Mouse (Mus musculus) midbrain, embryonic 14.5 days (tissue): ENCODE data around the gene Cntrl. TPM values are rescaled to one million over a fixed set of nuclear protein-coding genes. Genes with fewer than 3 reads are reported as not detected.

ENCODE experiments used
- ATAC-seq: fragments of 200-750 bp; cut with Nextera tagmentation; 2 replicates; pipeline ENCODE4 v1.8.0; 2017; ENCODE audit warnings: moderate number of reproducible peaks, moderate library complexity; ENCODE audit not compliant: low FRiP score, low TSS enrichment
- DNase-seq: peaks from one replicate; pipeline ENCODE4 v3.0.0-alpha.2; 2015
- H3K27ac ChIP-seq: fragments of 300-500 bp; sonication (generic); replicated peaks from 2 replicates; pipeline ENCODE4 v1.5.1; 2014; ENCODE audit warnings: mild to moderate bottlenecking, low read depth, low read length, moderate library complexity
- H3K27me3 ChIP-seq: fragments of 300-500 bp; sonication (generic); 2 replicates; pipeline ENCODE4 v1.6.1; 2014; ENCODE audit warnings: low read length, control low read depth, mixed read lengths; ENCODE audit not compliant: control insufficient read depth, insufficient read depth
- H3K36me3 ChIP-seq: fragments of 300-500 bp; sonication (generic); 2 replicates; pipeline ENCODE4 v1.6.1; 2014; ENCODE audit warnings: low read length, control low read depth; ENCODE audit not compliant: control insufficient read depth, insufficient read depth
- H3K4me1 ChIP-seq: fragments of 300-500 bp; sonication (generic); 2 replicates; pipeline ENCODE4 v1.6.1; 2014; ENCODE audit warnings: mild to moderate bottlenecking, antibody characterized with exemption, low read length, control low read depth; ENCODE audit not compliant: control insufficient read depth, insufficient read depth
- H3K4me2 ChIP-seq: fragments of 300-500 bp; sonication (generic); 2 replicates; pipeline ENCODE4 v1.6.1; 2014; ENCODE audit warnings: mild to moderate bottlenecking, low read length, moderate library complexity
- H3K4me3 ChIP-seq: fragments of 300-500 bp; sonication (generic); replicated peaks from 2 replicates; pipeline ENCODE4 v1.5.1; 2014; ENCODE audit warnings: low read depth, low read length
- H3K9ac ChIP-seq: fragments of 300-500 bp; sonication (generic); replicated peaks from 2 replicates; pipeline ENCODE4 v1.6.1; 2014; ENCODE audit warnings: mild to moderate bottlenecking, low read length, moderate library complexity
- H3K9me3 ChIP-seq: fragments of 300-500 bp; sonication (generic); 2 replicates; pipeline ENCODE4 v1.6.1; 2016; ENCODE audit warnings: low read length, control low read depth, mixed read lengths; ENCODE audit not compliant: control insufficient read depth
- WGBS: fragments of 180-500 bp; shearing (Covaris S2); extraction: QIAGEN DNeasy Blood & Tissue Kit; methylation state at CpG from one replicate; pipeline ENCODE4 v1.1.7; 2014; 5-methylcytosine and 5-hydroxymethylcytosine counted together
- polyA plus RNA-seq: library from polyadenylated mRNA; unstranded; fragments of >200 nt; fragmentation: Nextera tagmentation; extraction: Ambion mirVana; gene quantifications from 2 replicates; pipeline ENCODE4 v1.2.1, GENCODE M21; 2014

Gene Cntrl
- polyA plus RNA-seq, 1 experiment from 2014 or later: 13.8 TPM

GRCm38 (mm10) chr2:35104843-35105242 lies 4.4 kb upstream of the Cntrl start:
- Histone ChIP-seq H3K36me3 (no peaks in the 10 kb centered on the region), H3K9me3 (no peaks in the 10 kb centered on the region), H3K4me2 (no peak overlapping the region), H3K4me1 (no peaks in the 10 kb centered on the region), H3K4me3 (no peak overlapping the region), H3K9ac (no peak overlapping the region), H3K27me3 (no peaks in the 10 kb centered on the region), H3K27ac (no peak overlapping the region)
- ATAC-seq: no peak
- DNase-seq: no peak
- WGBS: 64% methylated on average over 3 of the region's 3 CpGs

GRCm38 (mm10) chr2:35107984-35108635 lies 1.2 kb upstream of the Cntrl start:
- Histone ChIP-seq H3K9ac (no peak overlapping the region), H3K9me3 (no peaks in the 10 kb centered on the region), H3K27ac (no peak overlapping the region), H3K36me3 (no peaks in the 10 kb centered on the region), H3K27me3 (no peaks in the 10 kb centered on the region), H3K4me1 (no peaks in the 10 kb centered on the region), H3K4me3 (peak overlapping the region; percentile 78; the same call in 1 of the 2 replicates), H3K4me2 (no peak overlapping the region)
- DNase-seq (peak; percentile 63), ATAC-seq (no peak)
- 54% methylated on average over 5 of the region's 5 CpGs for WGBS

GRCm38 (mm10) chr2:35108712-35109111 lies 580 bp upstream of the Cntrl start:
- Histone ChIP-seq H3K36me3 (no peaks in the 10 kb centered on the region), H3K27me3 (no peaks in the 10 kb centered on the region), H3K9me3 (no peaks in the 10 kb centered on the region), H3K4me1 (no peaks in the 10 kb centered on the region), H3K4me2 (peak overlapping the region; percentile 74), H3K27ac (peak overlapping the region; percentile 85), H3K4me3 (peak overlapping the region; percentile 78), H3K9ac (peak overlapping the region; percentile 72)
- peak; percentile 64 for ATAC-seq
- DNase-seq: peak; percentile 82
- 35% methylated on average over 3 of the region's 3 CpGs for WGBS

- Histone ChIP-seq H3K9me3 (no peaks in the 10 kb centered on the region), H3K27me3 (no peaks in the 10 kb centered on the region), H3K9ac (peak overlapping the region; percentile 72), H3K4me2 (peak overlapping the region; percentile 74), H3K36me3 (peaks cover 4% of the 10 kb centered on the region; the same call in 1 of the 2 replicates), H3K4me3 (peak overlapping the region; percentile 78), H3K4me1 (no peaks in the 10 kb centered on the region), H3K27ac (peak overlapping the region; percentile 85; the same call in 1 of the 2 replicates)
- ATAC-seq (no peak), DNase-seq (no peak)
- WGBS: 1% methylated on average over 13 of the region's 13 CpGs
Measured at GRCm38 (mm10) chr2:35109924-35110304, 622 bp downstream of the Cntrl start.

GRCm38 (mm10) chr2:35110521-35110920 lies 1.2 kb downstream of the Cntrl start:
- no peak for ATAC-seq
- Histone ChIP-seq H3K36me3 (peaks cover 4% of the 10 kb centered on the region; the same call in 1 of the 2 replicates), H3K9ac (no peak overlapping the region), H3K4me2 (peak overlapping the region; percentile 74), H3K9me3 (no peaks in the 10 kb centered on the region), H3K27ac (no peak overlapping the region), H3K4me3 (0 out of 2 replicates have a peak overlapping the region, but pooled peaks have one; percentile 7), H3K27me3 (no peaks in the 10 kb centered on the region), H3K4me1 (no peaks in the 10 kb centered on the region)
- DNase-seq: no peak
- WGBS: 83% methylated on average over 2 of the region's 2 CpGs

GRCm38 (mm10) chr2:35124716-35125115 lies 15.4 kb downstream of the Cntrl start:
- Histone ChIP-seq H3K9ac (no peak overlapping the region), H3K4me1 (no peaks in the 10 kb centered on the region), H3K4me3 (no peak overlapping the region), H3K36me3 (peaks cover 46% of the 10 kb centered on the region), H3K4me2 (no peak overlapping the region), H3K27me3 (no peaks in the 10 kb centered on the region), H3K27ac (no peak overlapping the region), H3K9me3 (no peaks in the 10 kb centered on the region)
- DNase-seq (peak; percentile 38), ATAC-seq (no peak)
- 79% methylated on average over 7 of the region's 7 CpGs for WGBS

- H3K4me2 ChIP-seq: peak overlapping the region; percentile 60
- DNase-seq: no peak
- H3K27ac ChIP-seq: no peak overlapping the region
- peak overlapping the region; percentile 37 for H3K4me3 ChIP-seq
- H3K4me1 ChIP-seq: peaks cover 10% of the 10 kb centered on the region
- H3K36me3 ChIP-seq: peaks cover 29% of the 10 kb centered on the region
- no peaks in the 10 kb centered on the region for H3K9me3 ChIP-seq
- no peak overlapping the region for H3K9ac ChIP-seq
- ATAC-seq: no peak
- H3K27me3 ChIP-seq: no peaks in the 10 kb centered on the region
Measured at GRCm38 (mm10) chr2:35131491-35131890, 22.2 kb downstream of the Cntrl start.

- 1% methylated on average over 21 of the region's 21 CpGs for WGBS
- H3K4me1 ChIP-seq: peaks cover 10% of the 10 kb centered on the region
- no peak overlapping the region; the same call in 1 of the 2 replicates for H3K9ac ChIP-seq
- no peaks in the 10 kb centered on the region for H3K27me3 ChIP-seq
- peak overlapping the region; percentile 60 for H3K4me2 ChIP-seq
- H3K9me3 ChIP-seq: no peaks in the 10 kb centered on the region
- ATAC-seq (peak; percentile 90), DNase-seq (peak; percentile 93)
- H3K27ac ChIP-seq: no peak overlapping the region
- peaks cover 33% of the 10 kb centered on the region for H3K36me3 ChIP-seq
- H3K4me3 ChIP-seq: peak overlapping the region; percentile 37
Measured at GRCm38 (mm10) chr2:35131991-35132661, 22.8 kb downstream of the Cntrl start.

GRCm38 (mm10) chr2:35132662-35133055 lies 23.4 kb downstream of the Cntrl start:
- Histone ChIP-seq H3K36me3 (peaks cover 32% of the 10 kb centered on the region), H3K4me3 (peak overlapping the region; percentile 37), H3K27me3 (no peaks in the 10 kb centered on the region), H3K27ac (no peak overlapping the region), H3K9me3 (no peaks in the 10 kb centered on the region), H3K9ac (no peak overlapping the region), H3K4me2 (peak overlapping the region; percentile 60), H3K4me1 (peaks cover 10% of the 10 kb centered on the region)
- DNase-seq (peak; percentile 7), ATAC-seq (no peak)
- 10% methylated on average over 5 of the region's 5 CpGs for WGBS
